Mouse (Mus musculus): ENCODE results near the gene Gpbar1.

DNA sequence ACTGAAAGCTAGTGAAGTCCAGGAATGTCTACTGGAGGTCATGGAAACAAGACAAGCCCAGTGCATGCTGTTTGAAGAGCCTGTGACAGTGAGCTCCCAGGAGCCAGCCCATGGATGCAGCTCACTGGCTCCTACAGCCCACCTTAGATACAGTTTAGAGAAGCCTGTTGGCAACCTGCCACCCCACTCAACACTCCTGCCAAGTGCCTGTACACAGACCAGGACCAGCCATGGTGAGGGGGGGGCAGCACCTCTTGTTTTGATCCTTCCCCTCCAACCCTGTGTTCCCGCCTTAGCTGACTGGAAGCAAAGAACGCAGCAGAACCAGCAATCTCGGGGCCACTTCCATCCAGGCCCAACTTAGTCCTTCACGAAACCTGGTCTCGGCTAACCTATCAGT is 11.8 kb downstream of the Gpbar1 start:
- TF ChIP-seq CTCF (IDR thresholded peaks at IDR 0.05; ENCODE audit: insufficient read depth, low read length) (no peak), POLR2A (IDR thresholded peaks at IDR 0.05; ENCODE audit: borderline replicate concordance, extremely low read depth, low read depth, low read length) (no peak)
